Mouse (Mus musculus): ENCODE results near the gene Gmds. TPM values are rescaled to one million over a fixed set of nuclear protein-coding genes. Genes with fewer than 3 reads are reported as not detected.

Gene Gmds
- polyA plus RNA-seq, 1 experiment from 2014 or later = 29.7 TPM

GRCm38 (mm10) chr13:32118386-32118785 is 220.2 kb downstream of the Gmds start:
- 77% methylated on average over 1 of the region's 1 CpGs for WGBS

DNA sequence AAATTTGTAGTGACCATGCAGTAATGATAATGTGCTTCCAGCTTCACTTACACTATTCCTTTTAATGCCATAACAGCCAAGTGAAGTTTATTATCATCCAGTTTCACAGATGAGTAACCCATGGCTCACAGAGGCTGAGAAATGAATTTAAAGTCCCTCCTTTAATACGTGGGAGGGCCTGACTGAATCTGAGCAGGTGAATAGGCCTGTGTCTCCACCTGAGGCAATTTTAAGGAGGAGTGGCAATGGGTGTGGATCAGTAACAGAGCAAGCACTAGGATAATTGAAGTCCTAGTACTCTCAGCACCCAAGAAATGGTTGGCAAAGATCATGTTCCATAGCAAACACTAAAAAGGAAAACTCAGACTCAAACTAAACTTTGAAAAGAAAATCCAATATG is 223.1 kb downstream of the Gmds start:
- 76% methylated on average over 1 of the region's 1 CpGs for WGBS

More at GRCm38 (mm10) chr13:32118386-32118785, 220.2 kb downstream of the Gmds start:
- no peaks in the 10 kb centered on the region for H3K9me3 ChIP-seq
- no peak for DNase-seq (ENCODE audit: low spot score)
- no peaks in the 10 kb centered on the region for H3K36me3 ChIP-seq (replicated peaks)
- no peak overlapping the region for H3K27ac ChIP-seq (replicated peaks)
- no peaks in the 10 kb centered on the region for H3K4me1 ChIP-seq
- no peaks in the 10 kb centered on the region for H3K27me3 ChIP-seq (replicated peaks; ENCODE audit: low read depth, poor library complexity, severe bottlenecking)
- H3K4me3 ChIP-seq = no peak overlapping the region

DNA sequence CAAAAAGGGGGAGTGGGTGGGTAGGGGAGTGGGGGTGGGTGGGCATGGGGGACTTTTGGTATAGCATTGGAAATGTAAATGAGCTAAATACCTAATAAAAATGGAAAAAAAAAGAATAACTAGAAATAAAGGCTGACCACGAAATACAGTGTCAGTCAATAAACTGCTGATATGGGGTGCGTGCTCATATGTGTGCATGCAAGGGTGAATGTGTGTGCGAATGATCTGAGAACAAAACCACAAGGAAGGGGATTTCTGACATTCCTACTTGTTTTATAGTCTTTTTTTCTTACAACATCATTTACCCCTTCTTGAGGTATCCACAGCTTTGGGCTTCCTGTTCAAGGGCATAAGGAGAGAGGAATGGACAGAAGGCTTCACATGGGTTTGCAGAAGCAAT is 224.7 kb downstream of the Gmds start:
- no peaks in the 10 kb centered on the region for H3K27me3 ChIP-seq (replicated peaks; ENCODE audit: low read depth, poor library complexity, severe bottlenecking)
- no peak for DNase-seq (ENCODE audit: low spot score)
- H3K4me1 ChIP-seq = no peaks in the 10 kb centered on the region
- 93% methylated on average over 3 of the region's 3 CpGs for WGBS
- H3K27ac ChIP-seq (replicated peaks) = no peak overlapping the region
- H3K36me3 ChIP-seq (replicated peaks) = no peaks in the 10 kb centered on the region
- no peaks in the 10 kb centered on the region for H3K9me3 ChIP-seq
- H3K4me3 ChIP-seq = no peak overlapping the region

More for the DNA sequence above, 223.1 kb downstream of the Gmds start:
- no peaks in the 10 kb centered on the region for H3K36me3 ChIP-seq (replicated peaks)
- H3K4me3 ChIP-seq = no peak overlapping the region
- no peaks in the 10 kb centered on the region for H3K27me3 ChIP-seq (replicated peaks; ENCODE audit: low read depth, poor library complexity, severe bottlenecking)
- no peaks in the 10 kb centered on the region for H3K9me3 ChIP-seq
- no peak for DNase-seq (ENCODE audit: low spot score)
- H3K27ac ChIP-seq (replicated peaks) = no peak overlapping the region
- no peaks in the 10 kb centered on the region for H3K4me1 ChIP-seq

DNA sequence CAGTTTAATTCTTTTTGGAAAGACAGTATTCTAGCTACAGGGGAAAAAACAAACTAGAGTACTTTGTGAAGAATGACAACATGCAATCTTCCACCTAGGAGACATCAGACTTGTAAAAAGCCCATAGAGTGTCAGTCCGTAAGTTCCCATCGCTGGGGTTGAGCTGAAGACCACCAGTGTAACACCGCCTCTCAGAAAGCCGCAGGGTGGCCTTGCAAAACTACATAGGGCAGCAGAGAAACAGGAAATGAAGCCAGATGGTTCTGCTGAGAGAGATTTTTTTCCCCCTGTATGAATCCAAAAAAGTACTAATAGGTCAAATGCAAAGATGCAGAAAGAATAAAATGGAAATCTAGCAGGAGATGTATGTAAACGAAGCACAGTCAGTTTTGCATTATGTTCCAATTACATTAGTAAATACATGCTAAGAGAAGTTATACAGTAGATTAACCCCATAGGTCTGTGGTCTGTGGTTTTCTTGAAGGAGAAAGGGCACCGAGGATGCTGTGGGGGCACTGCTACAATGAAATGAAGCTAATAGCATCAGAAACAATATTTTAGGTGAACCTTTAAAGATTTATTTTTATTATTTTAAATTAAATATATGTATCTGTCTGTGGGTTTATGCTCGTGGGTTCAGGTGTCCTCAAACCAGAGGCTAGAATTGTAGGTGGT is 250.1 kb downstream of the Gmds start:
- no peaks in the 10 kb centered on the region for H3K36me3 ChIP-seq (replicated peaks)
- H3K4me3 ChIP-seq = no peak overlapping the region
- no peaks in the 10 kb centered on the region for H3K9me3 ChIP-seq
- no peak for DNase-seq (ENCODE audit: low spot score)
- no peaks in the 10 kb centered on the region for H3K27me3 ChIP-seq (replicated peaks; ENCODE audit: low read depth, poor library complexity, severe bottlenecking)
- peaks cover 4% of the 10 kb centered on the region; the same call in 1 of the 2 replicates for H3K4me1 ChIP-seq
- WGBS = 71% methylated on average over 7 of the region's 7 CpGs
- no peak overlapping the region for H3K27ac ChIP-seq (replicated peaks)

- H3K4me3 ChIP-seq = no peak overlapping the region
- WGBS = 58% methylated on average over 6 of the region's 6 CpGs
- H3K36me3 ChIP-seq (replicated peaks) = no peaks in the 10 kb centered on the region
- no peak overlapping the region for H3K27ac ChIP-seq (replicated peaks)
- no peaks in the 10 kb centered on the region for H3K27me3 ChIP-seq (replicated peaks; ENCODE audit: low read depth, poor library complexity, severe bottlenecking)
- peaks cover 13% of the 10 kb centered on the region for H3K4me1 ChIP-seq
- no peaks in the 10 kb centered on the region for H3K9me3 ChIP-seq
- DNase-seq (ENCODE audit: low spot score) = peak; percentile 20
Observed at GRCm38 (mm10) chr13:32080520-32081249, 257.9 kb downstream of the Gmds start.

GRCm38 (mm10) chr13:32073630-32074029 is 264.9 kb downstream of the Gmds start:
- WGBS = 51% methylated on average over 2 of the region's 2 CpGs
- H3K36me3 ChIP-seq (replicated peaks) = no peaks in the 10 kb centered on the region
- no peaks in the 10 kb centered on the region for H3K27me3 ChIP-seq (replicated peaks; ENCODE audit: low read depth, poor library complexity, severe bottlenecking)
- DNase-seq (ENCODE audit: low spot score) = no peak
- H3K27ac ChIP-seq (replicated peaks) = no peak overlapping the region
- H3K4me3 ChIP-seq = no peak overlapping the region
- no peaks in the 10 kb centered on the region for H3K9me3 ChIP-seq
- peaks cover 7% of the 10 kb centered on the region for H3K4me1 ChIP-seq

DNA sequence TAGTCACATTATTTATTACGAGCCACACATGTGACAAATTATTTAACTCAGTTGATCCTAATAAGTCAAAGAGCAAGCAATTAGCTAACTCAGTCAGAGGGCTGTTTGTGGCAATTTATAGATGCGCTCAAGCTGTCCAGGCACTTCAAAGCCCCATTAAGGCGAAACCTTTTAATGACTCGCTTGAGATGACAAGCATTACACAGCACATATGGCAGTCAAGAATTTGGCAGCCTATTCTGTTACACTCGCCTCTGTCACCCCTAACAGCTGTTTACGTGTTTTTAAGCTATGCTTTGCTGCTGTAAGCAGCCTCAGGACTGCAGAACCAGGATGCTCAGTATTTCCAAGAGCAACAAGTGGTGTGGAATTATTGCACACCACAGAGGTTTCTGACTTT is 283.2 kb downstream of the Gmds start:
- no peaks in the 10 kb centered on the region for H3K36me3 ChIP-seq (replicated peaks)
- peaks cover 25% of the 10 kb centered on the region for H3K27me3 ChIP-seq (replicated peaks; ENCODE audit: low read depth, poor library complexity, severe bottlenecking)
- no peak overlapping the region for H3K4me3 ChIP-seq
- peak; percentile 15 for DNase-seq (ENCODE audit: low spot score)
- 0 out of 2 replicates have a peak, but pooled peaks cover 2% of the 10 kb centered on the region for H3K9me3 ChIP-seq
- 38% methylated on average over 6 of the region's 6 CpGs for WGBS
- H3K4me1 ChIP-seq = peaks cover 17% of the 10 kb centered on the region
- no peak overlapping the region for H3K27ac ChIP-seq (replicated peaks)

GRCm38 (mm10) chr13:32053587-32053986 is 285.0 kb downstream of the Gmds start:
- no peaks in the 10 kb centered on the region for H3K36me3 ChIP-seq (replicated peaks)
- H3K4me1 ChIP-seq = peaks cover 21% of the 10 kb centered on the region
- no peak overlapping the region for H3K4me3 ChIP-seq
- peaks cover 30% of the 10 kb centered on the region for H3K27me3 ChIP-seq (replicated peaks; ENCODE audit: low read depth, poor library complexity, severe bottlenecking)
- 0 out of 2 replicates have a peak, but pooled peaks cover 2% of the 10 kb centered on the region for H3K9me3 ChIP-seq
- no peak overlapping the region for H3K27ac ChIP-seq (replicated peaks)
- no peak for DNase-seq (ENCODE audit: low spot score)

GRCm38 (mm10) chr13:32047980-32048959 is 290.3 kb downstream of the Gmds start:
- 32% methylated on average over 6 of the region's 6 CpGs for WGBS
- peak; percentile 21 for DNase-seq (ENCODE audit: low spot score)
- Histone ChIP-seq H3K4me3 (no peak overlapping the region), H3K36me3 (replicated peaks) (no peaks in the 10 kb centered on the region), H3K9me3 (no peaks in the 10 kb centered on the region), H3K27ac (replicated peaks) (0 out of 2 replicates have a peak overlapping the region, but pooled peaks have one; percentile 4), H3K4me1 (peaks cover 30% of the 10 kb centered on the region), H3K27me3 (replicated peaks; ENCODE audit: low read depth, poor library complexity, severe bottlenecking) (peaks cover 30% of the 10 kb centered on the region)

- peaks cover 35% of the 10 kb centered on the region for H3K4me1 ChIP-seq
- WGBS = 11% methylated on average over 4 of the region's 4 CpGs
- H3K4me3 ChIP-seq = no peak overlapping the region
- DNase-seq (ENCODE audit: low spot score) = peak; percentile 33
- H3K9me3 ChIP-seq = no peaks in the 10 kb centered on the region
- H3K36me3 ChIP-seq (replicated peaks) = no peaks in the 10 kb centered on the region
- no peak overlapping the region for H3K27ac ChIP-seq (replicated peaks)
- peaks cover 24% of the 10 kb centered on the region for H3K27me3 ChIP-seq (replicated peaks; ENCODE audit: low read depth, poor library complexity, severe bottlenecking)
Observed at GRCm38 (mm10) chr13:32046961-32047360, 291.6 kb downstream of the Gmds start.

GRCm38 (mm10) chr13:32042748-32043147 is 295.8 kb downstream of the Gmds start:
- H3K27me3 ChIP-seq (replicated peaks; ENCODE audit: low read depth, poor library complexity, severe bottlenecking) = peaks cover 14% of the 10 kb centered on the region

DNA sequence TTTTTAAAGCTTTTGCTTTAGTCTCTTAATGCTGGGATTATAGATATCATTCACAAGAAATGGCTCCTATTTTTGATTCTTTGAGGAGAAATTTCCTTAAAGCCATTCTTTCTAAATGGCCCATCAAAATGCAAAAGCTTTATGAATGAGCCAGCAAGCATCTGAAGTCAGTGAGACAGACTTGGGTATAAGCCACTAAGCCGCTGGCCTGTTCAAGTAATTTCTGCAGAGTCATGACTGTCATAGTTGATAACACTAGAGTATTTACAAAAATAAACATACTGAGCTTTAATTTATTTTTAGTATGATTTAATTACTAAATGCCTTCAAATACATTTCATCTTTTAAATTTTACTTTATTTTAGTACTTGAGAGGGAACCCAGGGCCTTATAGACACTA is 297.7 kb downstream of the Gmds start:
- no peaks in the 10 kb centered on the region for H3K9me3 ChIP-seq
- no peak for DNase-seq (ENCODE audit: low spot score)
- H3K4me1 ChIP-seq = peaks cover 10% of the 10 kb centered on the region
- H3K4me3 ChIP-seq = no peak overlapping the region
- WGBS = 92% methylated on average over 1 of the region's 1 CpGs
- H3K36me3 ChIP-seq (replicated peaks) = no peaks in the 10 kb centered on the region
- no peak overlapping the region for H3K27ac ChIP-seq (replicated peaks)
- H3K27me3 ChIP-seq (replicated peaks; ENCODE audit: low read depth, poor library complexity, severe bottlenecking) = peaks cover 23% of the 10 kb centered on the region

More at GRCm38 (mm10) chr13:32042748-32043147, 295.8 kb downstream of the Gmds start:
- 75% methylated on average over 2 of the region's 2 CpGs for WGBS
- Histone ChIP-seq H3K4me3 (no peak overlapping the region), H3K36me3 (replicated peaks) (no peaks in the 10 kb centered on the region), H3K4me1 (peaks cover 23% of the 10 kb centered on the region), H3K9me3 (no peaks in the 10 kb centered on the region), H3K27ac (replicated peaks) (no peak overlapping the region)
- DNase-seq (ENCODE audit: low spot score) = no peak
